Mouse (Mus musculus) MEL (cell line): Measurements from ENCODE around the gene St6galnac3.
A peak's percentile ranks its signal among the peaks of the same experiment; 100 is the strongest.

ENCODE experiments used
- CHD1 ChIP-seq: IDR thresholded peaks from 2 replicates; pipeline ENCODE4 v1.6.1; 2012; ENCODE audit warnings: low read depth, mild to moderate bottlenecking, inconsistent platforms, low read length, improper control_type of control experiment
- CTCF ChIP-seq, 3 experiments: IDR thresholded peaks in 2 of 3; conservative IDR thresholded peaks in 1 of 3; 2 replicates each; pipeline ENCODE4 v1.5.1; 2011 to 2012; ENCODE audit warnings: low read length in 3 of 3, low read depth in 2 of 3, mild to moderate bottlenecking in 2 of 3, improper control_type of control experiment in 1 of 3, inconsistent platforms in 1 of 3, mixed read lengths in 1 of 3, moderate library complexity in 1 of 3; ENCODE audit not compliant: control insufficient read depth in 1 of 3, insufficient read depth in 1 of 3, poor library complexity in 1 of 3, severe bottlenecking in 1 of 3
- E2F4 ChIP-seq: IDR thresholded peaks from 2 replicates; pipeline ENCODE4 v1.6.1; 2011; ENCODE audit warnings: low read depth, low read length, improper control_type of control experiment, borderline replicate concordance
- EP300 ChIP-seq, 2 experiments: IDR thresholded peaks; 2 replicates each; pipeline ENCODE4 v1.6.1; 2011; ENCODE audit warnings: improper control_type of control experiment in 2 of 2, low read length in 2 of 2, low read depth in 1 of 2, mild to moderate bottlenecking in 1 of 2
- GATA1 ChIP-seq: IDR thresholded peaks from 2 replicates; pipeline ENCODE4 v1.6.1; 2011; ENCODE audit warnings: low read depth, low read length, improper control_type of control experiment
- POLR2A ChIP-seq, 2 experiments: IDR thresholded peaks; 2 replicates each; pipeline ENCODE4 v1.6.1; 2011 to 2012; ENCODE audit warnings: low read length in 2 of 2, mild to moderate bottlenecking in 2 of 2, control low read depth in 1 of 2, improper control_type of control experiment in 1 of 2, low read depth in 1 of 2, moderate library complexity in 1 of 2; ENCODE audit not compliant: control insufficient read depth in 1 of 2, insufficient read depth in 1 of 2, poor library complexity in 1 of 2
- POLR2AphosphoS2 ChIP-seq: IDR thresholded peaks from 2 replicates; pipeline ENCODE4 v1.6.1; 2011; ENCODE audit warnings: low read length, improper control_type of control experiment
- RCOR1 ChIP-seq: IDR thresholded peaks from 2 replicates; pipeline ENCODE4 v1.6.1; 2012; ENCODE audit warnings: low read depth, mild to moderate bottlenecking, inconsistent platforms, low read length, improper control_type of control experiment
- TBP ChIP-seq: IDR thresholded peaks from 2 replicates; pipeline ENCODE4 v1.8.0; 2011; ENCODE audit warnings: low read depth, low read length, improper control_type of control experiment
- USF1 ChIP-seq: IDR thresholded peaks from 2 replicates; pipeline ENCODE4 v1.6.1; 2014; ENCODE audit warnings: low read depth, mild to moderate bottlenecking, inconsistent platforms, low read length, improper control_type of control experiment, moderate library complexity
- ZMIZ1 ChIP-seq: IDR thresholded peaks from 2 replicates; pipeline ENCODE4 v1.6.1; 2012; ENCODE audit warnings: low read depth, mild to moderate bottlenecking, inconsistent platforms, low read length, improper control_type of control experiment, moderate library complexity

DNA sequence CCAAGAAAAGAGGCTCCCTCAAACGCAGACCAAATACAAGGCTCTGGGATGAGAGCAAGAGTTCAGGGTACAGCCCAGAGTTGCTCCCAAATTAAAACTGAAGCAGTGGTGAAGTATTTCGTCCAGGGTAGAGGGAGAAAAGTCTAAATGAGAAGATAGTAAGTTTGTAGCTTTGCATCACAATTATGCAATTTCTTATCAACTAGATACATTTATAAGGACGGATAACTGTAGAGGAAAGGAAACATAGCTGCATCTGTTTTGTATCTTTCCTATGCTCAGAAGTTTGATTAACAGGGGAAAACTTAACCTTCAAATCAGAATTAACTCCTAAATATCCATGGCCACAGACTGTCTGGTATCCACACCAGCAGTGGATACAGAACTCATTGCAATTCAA lies 4.7 kb downstream of the St6galnac3 start:
- no peak for TF ChIP-seq CTCF (IDR thresholded peaks at IDR 0.05 in 2 of 3, conservative IDR thresholded peaks at IDR 0.05 in 1 of 3; ENCODE audit: control insufficient read depth in 1 of 3, insufficient read depth in 1 of 3, low read depth in 2 of 3, low read length in 3 of 3, poor library complexity in 1 of 3, severe bottlenecking in 1 of 3)
- peak; percentile 56; the same call in 1 of the 2 replicates for TF ChIP-seq GATA1
- TF ChIP-seq EP300 (IDR thresholded peaks at IDR 0.05; ENCODE audit: low read depth in 1 of 2, low read length in 2 of 2) = peak; percentile 53 to 58; a peak in 3 of 4 replicates
- no peak for TF ChIP-seq POLR2AphosphoS2
- TF ChIP-seq USF1 = no peak
- no peak for TF ChIP-seq POLR2A (IDR thresholded peaks at IDR 0.05; ENCODE audit: control insufficient read depth in 1 of 2, insufficient read depth in 1 of 2, low read depth in 1 of 2, low read length in 2 of 2, poor library complexity in 1 of 2)
- TF ChIP-seq E2F4 = no peak
- TF ChIP-seq RCOR1 = no peak
- no peak for TF ChIP-seq CHD1
- TF ChIP-seq ZMIZ1 = 0 out of 2 replicates have a peak, but pooled peaks have one; percentile 31
- no peak for TF ChIP-seq TBP
